Mouse (Mus musculus) heart, postnatal 36 days (tissue): Measurements from ENCODE around the gene Fam209. TPM values are rescaled to one million over a fixed set of nuclear protein-coding genes. Genes with fewer than 3 reads are reported as not detected.

Experiments used
- DNase-seq, 2 experiments: peaks; one replicate each; pipeline ENCODE4 v3.0.0; 2021 to 2022
- intact Hi-C: fragments of 180-260 bp; cut with DNase I; formaldehyde crosslinking; loops from one replicate; pipeline ENCODE4 v1.15.1; 2025
- total RNA-seq, 2 experiments: library from RNA; stranded (reverse); gene quantifications; 2 replicates each; pipeline ENCODE4 v1.2.3; 2021

Gene Fam209
- total RNA-seq: not detected

- DNase-seq: no peak
- intact Hi-C loops: no loop called here
Measured at GRCm38 (mm10) chr2:172472318-172472717, at the start of gene Fam209. Gene Fam209 (plus strand): TSS chr2:172472520.

DNA sequence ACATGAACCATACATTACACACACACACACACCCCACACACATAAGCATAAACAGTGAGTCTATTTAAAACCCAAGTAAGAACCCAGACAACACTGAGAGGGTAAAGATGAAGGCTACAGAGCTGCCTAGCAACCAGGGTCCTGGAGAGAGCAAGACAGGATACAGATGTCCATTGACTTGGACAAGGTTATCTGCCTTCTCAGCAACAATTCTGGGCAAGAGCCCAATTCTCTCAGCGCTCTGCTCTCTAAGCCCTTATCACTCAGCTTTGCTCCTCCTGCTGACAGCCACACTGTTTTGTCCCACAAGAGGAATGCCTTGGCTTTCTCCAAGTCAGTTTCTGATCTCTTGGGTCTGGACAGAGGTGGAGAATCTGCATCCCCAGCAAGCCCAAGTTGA is 41.7 kb upstream of the Fam209 start:
- intact Hi-C loops: no loop called here
- DNase-seq: no peak

- DNase-seq: no peak
- intact Hi-C loops: no loop called here
Measured at GRCm38 (mm10) chr2:172433746-172434145, 38.6 kb upstream of the Fam209 start.

DNA sequence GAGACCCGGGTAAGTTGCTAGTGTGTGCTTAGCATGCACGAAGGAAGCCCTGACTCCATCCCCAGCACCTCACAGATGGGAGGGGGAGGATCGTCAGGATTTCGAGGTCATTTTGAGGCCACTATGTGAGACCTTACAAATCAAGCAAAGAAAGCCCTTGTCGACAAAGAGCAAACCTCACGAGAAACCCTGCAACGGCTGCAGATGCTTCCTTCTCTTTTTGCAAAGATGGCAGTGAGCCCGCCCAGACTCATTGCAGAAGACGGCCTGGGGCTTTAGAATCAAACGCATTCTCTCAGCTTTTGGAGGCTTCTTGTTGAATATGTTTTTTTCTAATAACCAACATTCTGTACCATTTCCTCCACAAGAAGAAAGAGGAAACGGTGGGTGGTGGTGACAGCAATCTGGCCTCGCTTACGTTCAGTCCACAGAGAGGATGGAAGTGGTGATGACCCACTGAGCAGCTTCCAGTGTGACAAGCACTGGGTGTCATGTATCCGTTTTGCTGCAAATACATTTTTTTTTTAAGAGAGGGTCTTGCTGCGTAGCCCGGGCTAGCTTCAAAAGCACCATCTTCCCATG is 34.9 kb upstream of the Fam209 start:
- DNase-seq: peak in 1 of 2 experiments; percentile 10
- intact Hi-C loops: no loop called here

- DNase-seq: peak; percentile 100
- intact Hi-C loops: loop anchor here (2.0 kb wide), 1 partner anchor 67 kb away; no protein-coding TSS in a partner anchor
Measured at GRCm38 (mm10) chr2:172439843-172440639, 32.3 kb upstream of the Fam209 start, which contains the start of gene Rtf2. Gene Rtf2 (plus strand): TSS chr2:172440556.

- no peak for DNase-seq
- intact Hi-C loops: loop anchor here (2.0 kb wide), 1 partner anchor 68 kb away; no protein-coding TSS in a partner anchor
Measured at GRCm38 (mm10) chr2:172440640-172441005, 31.7 kb upstream of the Fam209 start.

DNA sequence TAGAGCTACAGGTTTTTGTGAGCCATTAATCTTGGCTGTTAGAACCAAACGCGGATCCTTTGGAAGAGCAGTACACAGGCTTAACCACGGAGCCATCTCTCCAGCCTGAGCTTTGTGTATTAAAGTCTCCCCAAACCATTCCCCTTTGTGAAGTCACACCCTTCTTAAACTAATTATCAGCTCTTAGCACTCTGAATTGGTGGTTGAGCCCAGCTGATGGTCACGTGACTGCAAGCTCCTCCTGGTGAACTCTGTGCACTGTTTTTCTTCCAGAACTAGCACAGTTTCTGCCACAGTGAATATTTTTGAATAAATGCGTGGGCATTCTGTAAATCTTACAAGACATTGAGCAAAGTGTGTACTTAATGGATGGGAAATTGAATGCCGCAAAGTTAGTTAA is 31.1 kb upstream of the Fam209 start:
- DNase-seq: no peak
- intact Hi-C loops: loop anchor here (2.0 kb wide), 1 partner anchor 68 kb away; no protein-coding TSS in a partner anchor

GRCm38 (mm10) chr2:172445617-172446016 is 26.7 kb upstream of the Fam209 start:
- no peak for DNase-seq
- intact Hi-C loops: loop anchor here (2.0 kb wide), 1 partner anchor 225 kb away; no protein-coding TSS in a partner anchor

GRCm38 (mm10) chr2:172447317-172447716 is 25.0 kb upstream of the Fam209 start:
- intact Hi-C loops: loop anchor here (2.0 kb wide), 1 partner anchor 227 kb away; no protein-coding TSS in a partner anchor
- no peak for DNase-seq

GRCm38 (mm10) chr2:172448329-172448728 is 24.0 kb upstream of the Fam209 start:
- no peak for DNase-seq
- intact Hi-C loops: no loop called here

DNA sequence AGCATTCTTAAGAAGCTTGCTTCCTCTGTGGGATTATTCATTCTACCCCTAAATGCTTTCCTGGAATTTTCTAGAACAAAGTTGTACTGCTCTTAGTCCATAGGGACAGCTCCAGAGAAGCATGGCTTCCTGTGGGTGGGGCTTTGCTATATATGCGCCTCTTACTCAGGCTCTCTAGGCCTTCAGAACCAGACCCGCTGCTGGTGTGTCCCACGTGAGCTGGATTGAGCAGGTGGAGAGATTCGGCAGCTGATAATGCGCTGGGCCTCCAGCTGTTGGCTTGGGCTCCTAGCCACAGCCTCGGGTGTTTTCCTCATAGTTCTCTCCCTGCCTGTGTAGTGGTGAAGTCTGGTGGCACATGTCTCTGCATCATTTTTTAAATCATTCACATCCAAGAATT is 21.7 kb upstream of the Fam209 start:
- intact Hi-C loops: no loop called here
- DNase-seq: no peak

DNA sequence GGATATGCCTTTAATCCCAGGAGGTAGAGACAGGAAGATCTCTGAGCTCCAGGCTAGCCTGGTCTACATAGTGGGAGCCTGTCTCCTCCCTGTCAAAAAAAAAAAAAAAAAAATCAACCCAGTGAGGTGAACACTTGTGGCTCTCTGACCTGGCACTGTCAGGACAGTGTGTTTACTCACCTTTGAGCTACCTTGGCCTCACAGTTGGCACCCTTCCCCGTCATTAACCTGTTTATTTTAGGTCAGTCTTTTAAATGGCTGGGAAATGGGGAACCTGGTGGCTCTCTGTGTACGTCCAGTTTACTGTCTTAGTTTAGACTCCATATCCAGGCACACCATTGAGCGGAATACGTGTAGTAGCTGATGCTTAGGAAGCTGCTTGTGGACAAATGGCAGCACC is 20.3 kb upstream of the Fam209 start:
- intact Hi-C loops: no loop called here

GRCm38 (mm10) chr2:172452458-172452857 is 19.9 kb upstream of the Fam209 start:
- intact Hi-C loops: no loop called here
- no peak for DNase-seq

More for the DNA sequence above, 20.3 kb upstream of the Fam209 start:
- DNase-seq: no peak

DNA sequence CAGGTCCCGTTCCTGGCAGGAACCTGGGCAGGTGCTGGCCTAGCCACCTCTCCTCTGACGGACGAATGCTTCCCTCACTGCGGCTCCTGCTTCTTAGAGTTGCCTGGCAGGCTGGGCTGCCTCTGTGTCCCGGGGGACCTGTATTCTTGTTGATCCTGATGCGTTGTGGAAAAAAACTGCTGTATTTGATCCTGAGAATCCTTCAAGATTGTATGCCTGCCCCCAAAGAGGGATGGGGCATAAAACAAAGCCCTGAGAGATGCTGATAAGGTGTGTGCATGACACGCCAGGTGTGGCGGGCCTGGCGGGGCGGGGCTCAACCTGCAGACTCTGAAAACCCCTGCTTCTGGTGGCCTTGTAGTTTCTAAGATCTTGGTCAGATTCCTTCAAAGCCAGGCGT is 13.8 kb upstream of the Fam209 start, which contains the start of gene Gcnt7:
Gene Gcnt7 (minus strand): TSS at position 101 of the 400 bp plus-strand sequence.
- intact Hi-C loops: no loop called here
- no peak for DNase-seq

DNA sequence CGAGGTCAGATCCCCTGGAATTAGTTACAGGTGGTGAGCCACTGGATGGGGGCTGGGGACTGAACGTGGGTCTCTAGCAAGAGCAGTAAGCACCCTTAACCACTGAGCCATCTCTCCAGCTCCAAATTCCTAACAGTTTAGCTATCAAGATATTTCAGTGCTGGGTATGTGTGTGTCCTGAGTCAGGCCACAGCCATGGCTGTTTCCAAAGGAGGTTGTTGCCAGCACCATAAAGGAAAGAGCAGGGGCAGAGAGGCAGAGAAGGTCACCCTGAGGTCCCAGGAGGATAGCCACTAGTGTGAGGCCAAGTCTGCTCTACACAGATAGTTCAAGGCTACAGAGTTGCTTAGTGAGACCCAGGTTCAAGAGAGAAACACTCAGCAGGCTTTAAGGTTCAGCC is 11.7 kb upstream of the Fam209 start:
- DNase-seq: no peak
- intact Hi-C loops: no loop called here

DNA sequence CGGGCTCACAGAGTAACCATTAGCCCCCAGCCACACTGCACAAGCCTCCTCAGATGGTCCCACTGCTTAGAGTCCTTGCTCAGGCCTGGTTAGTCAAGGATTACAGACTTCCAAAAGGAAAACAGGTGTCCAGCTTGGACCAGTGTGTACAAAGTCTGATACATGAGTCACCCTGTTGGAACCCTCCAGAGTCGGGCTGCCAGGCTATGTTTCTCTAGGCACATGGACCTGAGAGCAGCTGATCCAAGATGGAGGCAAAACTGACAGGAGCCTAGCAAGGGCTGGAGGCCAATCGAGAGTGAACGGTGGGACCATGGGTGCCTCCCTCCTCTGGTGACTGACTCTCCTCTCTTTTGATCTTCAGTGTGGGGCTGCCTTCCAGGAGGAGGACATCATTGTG is 9.5 kb upstream of the Fam209 start:
- intact Hi-C loops: no loop called here
- DNase-seq: no peak

GRCm38 (mm10) chr2:172466427-172467132 is 5.7 kb upstream of the Fam209 start:
- no peak for DNase-seq
- intact Hi-C loops: no loop called here

DNA sequence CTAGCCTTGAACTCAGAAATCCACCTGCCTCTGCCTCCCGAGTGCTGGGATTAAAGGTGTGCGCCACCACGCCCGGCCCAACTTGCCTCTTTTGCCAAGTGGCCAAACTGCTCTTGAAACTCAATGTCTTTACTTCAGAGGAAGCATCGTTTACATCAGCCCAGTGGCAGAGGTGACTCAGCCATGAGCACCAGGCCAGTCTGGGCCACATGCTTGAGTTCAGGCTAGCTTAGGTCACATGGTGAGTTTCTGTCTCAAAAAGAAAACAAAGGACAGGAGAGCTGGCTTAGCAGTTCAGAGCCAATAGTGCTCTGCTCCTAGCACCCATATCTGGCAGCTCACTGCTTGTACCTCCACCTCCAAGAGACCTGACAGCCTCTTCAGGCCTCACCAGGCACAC is 5.1 kb upstream of the Fam209 start:
- intact Hi-C loops: no loop called here
- no peak for DNase-seq

GRCm38 (mm10) chr2:172468346-172468819 is 3.9 kb upstream of the Fam209 start:
- no peak for DNase-seq
- intact Hi-C loops: no loop called here

- intact Hi-C loops: no loop called here
- DNase-seq: no peak
Measured at GRCm38 (mm10) chr2:172473591-172473990, 1.3 kb downstream of the Fam209 start.

DNA sequence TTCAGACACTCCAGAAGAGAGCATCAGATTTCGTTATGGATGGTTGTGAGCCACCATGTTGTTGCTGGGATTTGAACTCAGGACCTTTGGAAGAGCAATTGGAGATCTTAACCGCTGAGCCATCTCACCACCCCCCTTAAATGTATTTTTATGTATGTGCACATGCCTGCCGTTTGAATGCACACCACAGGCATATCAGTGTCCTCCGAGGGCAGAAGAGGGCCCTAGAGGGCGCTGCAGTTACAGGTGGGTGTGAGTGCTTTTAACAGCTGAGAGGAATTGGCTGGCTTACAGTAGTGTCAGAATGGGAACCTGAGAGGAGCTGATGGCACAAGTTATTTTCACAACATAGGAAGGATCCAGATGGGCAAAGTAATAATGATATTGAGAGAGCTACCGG is 2.6 kb downstream of the Fam209 start:
- intact Hi-C loops: loop anchor here (5.0 kb wide), 2 partner anchors 282 to 522 kb away; no protein-coding TSS in a partner anchor
- DNase-seq: peak in 1 of 2 experiments; percentile 20
